Mouse (Mus musculus) cortical plate, adult 2 months (tissue): ENCODE results near the gene Gpr33. TPM values are rescaled to one million over a fixed set of nuclear protein-coding genes. Genes with fewer than 3 reads are reported as not detected.

Experiments used
- H3K27ac ChIP-seq: fragments of 200-500 bp; 2 replicates; pipeline ENCODE4 v1.5.1; 2012; ENCODE audit warnings: low read length, control low read depth, inconsistent platforms; ENCODE audit not compliant: insufficient read depth
- H3K4me1 ChIP-seq: fragments of 200-500 bp; 2 replicates; pipeline ENCODE4 v1.6.1; 2011; ENCODE audit warnings: low read length; ENCODE audit not compliant: control insufficient read depth, insufficient read depth
- H3K4me3 ChIP-seq: fragments of 200-500 bp; 2 replicates; pipeline ENCODE4 v1.5.1; 2011; ENCODE audit warnings: mild to moderate bottlenecking, low read length, control low read depth; ENCODE audit not compliant: insufficient read depth
- CTCF ChIP-seq: fragments of 200-500 bp; IDR thresholded peaks from 2 replicates; pipeline ENCODE4 v1.5.1; 2011; ENCODE audit warnings: mild to moderate bottlenecking, control low read depth, low read length; ENCODE audit not compliant: insufficient read depth; ENCODE audit errors: extremely low read depth
- POLR2A ChIP-seq: fragments of 200-500 bp; IDR thresholded peaks from 2 replicates; pipeline ENCODE4 v1.6.1; 2011; ENCODE audit warnings: mild to moderate bottlenecking, low read length, control low read depth; ENCODE audit not compliant: insufficient read depth; ENCODE audit errors: extremely low read depth
- polyA plus RNA-seq: library from polyadenylated mRNA; depleted of rRNA; stranded (reverse); fragments of >200 nt; gene quantifications from 2 replicates; pipeline ENCODE4 v1.2.3, GENCODE M21; 2012; rRNA removed

Gene Gpr33
- polyA plus RNA-seq, 1 experiment: not detected

DNA sequence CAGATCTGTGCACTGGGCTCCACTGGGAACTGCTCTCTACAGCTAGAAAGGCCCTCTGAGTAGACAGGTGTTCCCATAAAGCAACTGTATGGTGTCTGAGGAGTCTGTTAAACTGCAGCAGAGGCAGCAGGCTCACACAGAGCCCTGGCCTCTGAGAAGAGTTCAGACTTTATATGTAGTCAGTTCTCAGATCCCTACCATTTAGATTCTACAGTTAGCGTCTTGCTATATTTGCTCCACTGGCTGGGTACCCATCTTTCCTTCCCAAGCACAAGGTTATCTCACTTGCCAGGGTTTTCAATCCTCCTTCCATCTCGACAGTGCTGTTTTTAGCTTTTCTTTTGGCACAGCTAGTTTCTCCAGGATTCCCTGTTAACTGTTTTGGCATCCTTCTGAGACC, 37.2 kb downstream of the Gpr33 start:
- no peaks in the 10 kb centered on the region for H3K4me1 ChIP-seq
- TF ChIP-seq POLR2A (no peak), CTCF (no peak)
- no peak overlapping the region for H3K27ac ChIP-seq
- no peak overlapping the region for H3K4me3 ChIP-seq

DNA sequence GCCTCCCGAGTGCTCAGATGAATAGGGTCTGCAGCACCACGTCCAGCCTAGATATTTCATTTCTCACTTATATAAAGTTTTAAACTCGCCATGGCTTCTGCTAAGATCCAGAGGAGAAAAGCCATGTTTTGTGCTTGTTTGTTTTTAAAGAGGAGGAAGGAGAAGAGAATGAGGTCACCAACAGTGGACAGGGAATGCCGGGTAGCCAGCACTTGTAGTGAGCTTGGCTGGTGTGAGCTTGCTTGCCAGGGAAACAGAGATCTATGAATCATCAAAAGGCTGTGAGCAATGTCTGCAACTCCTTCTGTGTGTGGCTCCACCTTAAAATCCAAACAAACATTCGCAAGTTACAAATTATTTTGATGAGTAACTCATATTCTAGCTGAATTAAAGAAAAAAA, 39.3 kb downstream of the Gpr33 start:
- no peak overlapping the region for H3K4me3 ChIP-seq
- H3K27ac ChIP-seq: no peak overlapping the region
- H3K4me1 ChIP-seq: no peaks in the 10 kb centered on the region
- TF ChIP-seq POLR2A (no peak), CTCF (no peak)

DNA sequence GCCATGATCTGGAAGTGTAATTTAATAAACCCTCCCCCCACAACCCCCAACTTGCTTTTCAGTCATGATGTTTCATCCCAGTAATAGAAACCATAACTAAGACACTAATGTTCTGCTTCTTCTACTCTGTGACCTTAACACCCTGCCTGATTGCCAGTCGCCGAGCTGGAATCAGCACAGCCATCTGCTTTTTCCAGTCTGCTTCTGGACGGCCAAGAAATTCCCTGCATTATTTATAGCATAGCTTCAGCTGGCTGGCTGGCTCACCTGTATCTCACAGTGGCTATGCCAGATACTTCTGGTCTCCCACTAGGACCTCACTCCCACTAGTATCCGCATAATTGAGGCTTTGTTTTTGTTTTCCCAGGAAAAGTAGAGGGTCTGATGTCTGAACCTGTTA, 42.0 kb downstream of the Gpr33 start:
- TF ChIP-seq CTCF: no peak
- H3K4me1 ChIP-seq: no peaks in the 10 kb centered on the region
- no peak overlapping the region for H3K27ac ChIP-seq
- no peak overlapping the region for H3K4me3 ChIP-seq

DNA sequence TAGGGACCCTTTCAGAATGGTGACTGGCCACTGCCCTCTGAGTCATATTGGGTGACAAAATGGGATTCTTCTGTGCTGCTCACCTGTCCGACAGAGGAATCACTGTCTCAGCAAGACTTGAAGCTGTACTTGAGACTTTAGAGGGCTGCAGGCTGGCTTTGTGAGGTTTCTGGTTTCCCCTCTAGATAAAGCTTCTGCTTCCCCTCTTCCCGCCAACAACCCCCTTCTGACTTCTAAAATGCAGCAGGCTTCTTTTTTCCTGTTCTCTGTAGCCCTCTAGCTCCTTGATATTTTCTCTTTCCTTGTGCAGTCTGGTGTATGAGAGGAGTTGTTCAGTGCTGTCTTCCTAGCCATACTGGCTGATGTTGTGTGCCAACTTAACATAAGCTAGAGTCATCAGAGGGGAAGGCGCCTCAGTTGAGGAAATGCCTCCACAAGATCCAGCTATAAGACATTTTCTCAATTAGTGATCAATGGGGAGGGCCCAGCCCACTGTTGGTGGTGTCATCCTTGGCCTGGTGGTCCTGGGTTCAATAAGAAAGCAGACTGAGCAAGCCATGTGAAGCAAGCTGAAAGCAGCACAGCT, 42.6 kb downstream of the Gpr33 start:
- no peak for TF ChIP-seq CTCF
- no peak for TF ChIP-seq POLR2A
- H3K27ac ChIP-seq: no peak overlapping the region
- no peaks in the 10 kb centered on the region for H3K4me1 ChIP-seq
- no peak overlapping the region for H3K4me3 ChIP-seq

DNA sequence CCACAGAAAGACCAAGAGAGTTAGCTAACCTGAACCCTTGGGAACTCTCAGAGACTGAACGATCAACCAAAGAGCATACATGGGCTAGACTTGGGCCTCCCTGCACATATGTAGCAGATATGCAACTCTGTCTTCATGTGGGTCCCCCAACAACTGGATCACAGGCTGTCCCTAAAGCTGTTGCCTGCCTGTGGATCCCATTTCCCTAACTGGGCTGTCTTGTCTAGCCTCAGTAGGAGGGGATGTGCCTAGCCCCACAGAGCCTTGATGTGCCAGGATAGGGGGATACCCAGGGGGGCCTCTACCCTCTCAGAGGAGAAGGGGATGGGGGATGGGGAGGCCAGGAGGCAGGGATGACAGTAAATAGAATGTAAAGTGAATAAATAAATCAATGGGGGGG, 44.2 kb downstream of the Gpr33 start:
- Histone ChIP-seq H3K27ac (no peak overlapping the region), H3K4me3 (no peak overlapping the region), H3K4me1 (no peaks in the 10 kb centered on the region)
- TF ChIP-seq POLR2A (no peak), CTCF (no peak)

DNA sequence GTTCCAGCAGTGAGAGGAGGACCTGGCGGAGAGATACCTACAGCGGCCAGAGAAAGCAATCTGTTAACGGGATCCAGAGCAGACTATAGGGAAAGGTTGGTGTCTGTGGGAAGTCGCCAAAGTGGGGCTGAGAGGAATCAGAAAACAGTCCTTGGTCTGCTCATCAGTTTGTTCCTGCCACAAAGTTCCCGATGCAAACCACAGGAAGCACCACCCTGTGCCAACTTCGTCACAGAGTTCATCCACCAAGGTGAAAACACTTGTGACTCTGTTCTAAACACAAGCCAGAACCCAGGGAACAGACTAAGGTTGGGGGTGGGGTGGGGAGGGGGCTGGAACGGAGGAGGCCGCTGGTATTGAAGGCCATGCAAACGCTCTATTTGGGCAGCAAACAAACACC, 51.3 kb downstream of the Gpr33 start:
- H3K4me3 ChIP-seq: no peak overlapping the region
- TF ChIP-seq CTCF (no peak), POLR2A (no peak)
- no peak overlapping the region for H3K27ac ChIP-seq
- no peaks in the 10 kb centered on the region for H3K4me1 ChIP-seq

DNA sequence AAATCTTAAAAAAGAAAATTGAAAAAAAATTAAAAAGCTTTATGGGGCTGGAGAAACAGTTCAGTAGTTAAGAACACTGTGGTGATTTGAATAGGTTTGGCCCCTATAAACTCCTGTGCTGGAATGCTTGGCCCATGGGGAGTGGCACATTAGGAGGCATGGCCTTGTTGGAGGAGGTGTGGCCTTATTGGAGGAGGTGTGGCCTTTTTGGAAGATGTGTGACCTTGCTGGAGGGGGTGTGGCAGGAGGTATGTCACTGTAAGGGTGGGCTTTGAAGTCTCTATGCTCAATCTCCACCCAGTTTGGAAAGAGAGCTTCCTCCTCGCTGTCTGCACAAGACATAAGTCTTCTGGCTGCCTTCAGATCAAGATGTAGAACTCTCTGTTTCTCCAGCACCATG, 53.5 kb downstream of the Gpr33 start:
- Histone ChIP-seq H3K27ac (no peak overlapping the region), H3K4me3 (no peak overlapping the region), H3K4me1 (no peaks in the 10 kb centered on the region)
- TF ChIP-seq POLR2A: no peak
- TF ChIP-seq CTCF: no peak

Other genes starting within 250 kb of the Gpr33 start
- gene Hectd1, start 198.5 kb downstream of the Gpr33 start, polyA plus RNA-seq: 33.0 and 33.1 TPM in 2 replicates
- gene Heatr5a, start 56.7 kb downstream of the Gpr33 start, polyA plus RNA-seq: 6.3 and 8.2 TPM in 2 replicates
- gene Dtd2, start 21.6 kb downstream of the Gpr33 start, polyA plus RNA-seq: 11.7 and 12.4 TPM in 2 replicates
- 3.2 and 4.2 TPM in 2 replicates for gene Nubpl, start 69.7 kb upstream of the Gpr33 start, polyA plus RNA-seq